Mouse (Mus musculus) effector memory CD4-positive, alpha-beta T cell, adult 7 months (primary cell): Measurements from ENCODE around the gene Cntrl. TPM values are rescaled to one million over a fixed set of nuclear protein-coding genes. Genes with fewer than 3 reads are reported as not detected.

ENCODE experiments used
- polyA plus RNA-seq: library from polyadenylated mRNA; unstranded; fragments of 100-300 nt; shearing (Covaris generic); gene quantifications from one replicate; pipeline ENCODE4 v1.2.1, GENCODE M21; 2017

Gene Cntrl
- polyA plus RNA-seq = 100 TPM

GRCm38 (mm10) chr2:35109141-35109923, at the start of gene Cntrl:
Cntrl (plus strand) TSS chr2:35109492.

GRCm38 (mm10) chr2:35061338-35061737, 48.0 kb upstream of the Cntrl start, which contains the start of gene Hc:
Hc (minus strand) TSS chr2:35061438.

GRCm38 (mm10) chr2:35101443-35101842, 7.8 kb upstream of the Cntrl start, which contains the start of gene AI182371:
AI182371 (minus strand) TSS chr2:35101543.

GRCm38 (mm10) chr2:35200898-35201668, 91.8 kb downstream of the Cntrl start, which contains the start of gene Rab14:
Rab14 (minus strand) TSS chr2:35201120.

Other genes with a start within 250 kb of the Cntrl start
- not detected for gene Cutal, start 235.1 kb upstream of the Cntrl start, polyA plus RNA-seq
- gene Psmd5, start 234.5 kb upstream of the Cntrl start, polyA plus RNA-seq = 40.6 TPM
- 3.1 TPM for gene Phf19, start 195.5 kb upstream of the Cntrl start, polyA plus RNA-seq
- gene Traf1, start 147.7 kb upstream of the Cntrl start, polyA plus RNA-seq = 1,568 TPM
- not detected for gene Hc, start 48.1 kb upstream of the Cntrl start, polyA plus RNA-seq
- 4.2 TPM for gene AI182371, start 7.9 kb upstream of the Cntrl start, polyA plus RNA-seq
- gene Rab14, start 91.6 kb downstream of the Cntrl start, polyA plus RNA-seq = 221 TPM
- 4.0 TPM for gene Gsn, start 146.9 kb downstream of the Cntrl start, polyA plus RNA-seq
- 0.26 TPM for gene Stom, start 227.5 kb downstream of the Cntrl start, polyA plus RNA-seq